Mouse (Mus musculus) hindbrain, postnatal 0 days (tissue): ENCODE results near the gene Krtap26-1. TPM values are rescaled to one million over a fixed set of nuclear protein-coding genes. Genes with fewer than 3 reads are reported as not detected.

Source experiments
- ATAC-seq: fragments of 200-750 bp; cut with Nextera tagmentation; 2 replicates; pipeline ENCODE4 v1.8.0; 2017; ENCODE audit warnings: mild to moderate bottlenecking, moderate TSS enrichment, moderate library complexity
- DNase-seq: peaks from one replicate; pipeline ENCODE4 v3.0.0-alpha.2; 2015; ENCODE audit warnings: low spot score
- H3K27ac ChIP-seq: fragments of 300-500 bp; sonication (generic); 2 replicates; pipeline ENCODE4 v1.5.1; 2014; ENCODE audit warnings: mild to moderate bottlenecking
- H3K27me3 ChIP-seq: fragments of 300-500 bp; sonication (generic); 2 replicates; pipeline ENCODE4 v1.6.1; 2014; ENCODE audit warnings: low read length, mixed read lengths; ENCODE audit not compliant: insufficient read depth
- H3K36me3 ChIP-seq: fragments of 300-500 bp; sonication (generic); 2 replicates; pipeline ENCODE4 v1.6.1; 2014; ENCODE audit warnings: low read length, mixed read lengths; ENCODE audit not compliant: insufficient read depth
- H3K4me1 ChIP-seq: fragments of 300-500 bp; sonication (generic); 2 replicates; pipeline ENCODE4 v1.6.1; 2014; ENCODE audit warnings: antibody characterized with exemption, low read length, mixed read lengths; ENCODE audit not compliant: insufficient read depth
- H3K4me2 ChIP-seq: fragments of 300-500 bp; sonication (generic); 2 replicates; pipeline ENCODE4 v1.6.1; 2014; ENCODE audit warnings: low read depth, mild to moderate bottlenecking, low read length, moderate library complexity, mixed read lengths
- H3K4me3 ChIP-seq: fragments of 300-500 bp; sonication (generic); 2 replicates; pipeline ENCODE4 v1.5.1; 2014; ENCODE audit warnings: low read length
- H3K9ac ChIP-seq: fragments of 300-500 bp; sonication (generic); replicated peaks from 2 replicates; pipeline ENCODE4 v1.6.1; 2014; ENCODE audit warnings: mild to moderate bottlenecking, low read length, moderate library complexity, mixed read lengths
- H3K9me3 ChIP-seq: fragments of 300-500 bp; sonication (generic); 2 replicates; pipeline ENCODE4 v1.6.1; 2016; ENCODE audit warnings: low read length, mixed read lengths
- CTCF ChIP-seq: IDR thresholded peaks from 2 replicates; pipeline ENCODE4 v1.5.1; 2016; ENCODE audit warnings: antibody characterized with exemption, control low read depth, low read depth
- WGBS: fragments of 180-500 bp; shearing (Covaris S2); extraction: QIAGEN DNeasy Blood & Tissue Kit; methylation state at CpG from one replicate; pipeline ENCODE4 v1.1.7; 2014; 5-methylcytosine and 5-hydroxymethylcytosine counted together
- polyA plus RNA-seq: library from polyadenylated mRNA; unstranded; fragments of >200 nt; fragmentation: Nextera tagmentation; extraction: Ambion mirVana; gene quantifications from 2 replicates; pipeline ENCODE4 v1.2.1, GENCODE M21; 2015
- total RNA-seq: library from RNA; depleted of rRNA; stranded (reverse); fragments of >200 nt; gene quantifications from 2 replicates; pipeline ENCODE4 v1.2.3, GENCODE M21; 2014

Gene Krtap26-1
- total and polyA plus RNA-seq, 2 experiments from 2014 or later = not detected

DNA sequence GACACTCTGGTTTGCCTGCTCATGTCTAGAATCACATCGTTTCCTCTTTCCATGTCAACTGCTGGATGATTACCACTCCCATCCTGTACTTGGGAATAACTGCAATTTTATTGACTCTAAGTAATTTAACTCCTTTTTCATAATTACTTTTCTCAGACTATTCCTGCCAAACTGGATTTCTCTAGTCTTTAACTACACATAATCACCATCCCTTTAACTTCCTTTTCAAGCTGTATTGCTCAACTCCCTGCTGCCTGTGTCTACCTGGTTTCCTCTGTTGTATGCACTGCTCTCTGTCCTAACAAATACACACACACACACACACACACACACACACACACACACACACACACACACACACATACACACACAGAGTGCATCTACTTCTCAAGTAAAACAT is 3.5 kb upstream of the Krtap26-1 start:
- Histone ChIP-seq H3K4me3 (no peak overlapping the region), H3K4me1 (no peaks in the 10 kb centered on the region), H3K27ac (no peak overlapping the region), H3K27me3 (no peaks in the 10 kb centered on the region), H3K36me3 (no peaks in the 10 kb centered on the region), H3K9ac (no peak overlapping the region), H3K9me3 (no peaks in the 10 kb centered on the region), H3K4me2 (no peak overlapping the region)
- no peak for DNase-seq
- TF ChIP-seq CTCF = no peak
- 88% methylated on average over 1 of the region's 1 CpGs for WGBS
- ATAC-seq = no peak

DNA sequence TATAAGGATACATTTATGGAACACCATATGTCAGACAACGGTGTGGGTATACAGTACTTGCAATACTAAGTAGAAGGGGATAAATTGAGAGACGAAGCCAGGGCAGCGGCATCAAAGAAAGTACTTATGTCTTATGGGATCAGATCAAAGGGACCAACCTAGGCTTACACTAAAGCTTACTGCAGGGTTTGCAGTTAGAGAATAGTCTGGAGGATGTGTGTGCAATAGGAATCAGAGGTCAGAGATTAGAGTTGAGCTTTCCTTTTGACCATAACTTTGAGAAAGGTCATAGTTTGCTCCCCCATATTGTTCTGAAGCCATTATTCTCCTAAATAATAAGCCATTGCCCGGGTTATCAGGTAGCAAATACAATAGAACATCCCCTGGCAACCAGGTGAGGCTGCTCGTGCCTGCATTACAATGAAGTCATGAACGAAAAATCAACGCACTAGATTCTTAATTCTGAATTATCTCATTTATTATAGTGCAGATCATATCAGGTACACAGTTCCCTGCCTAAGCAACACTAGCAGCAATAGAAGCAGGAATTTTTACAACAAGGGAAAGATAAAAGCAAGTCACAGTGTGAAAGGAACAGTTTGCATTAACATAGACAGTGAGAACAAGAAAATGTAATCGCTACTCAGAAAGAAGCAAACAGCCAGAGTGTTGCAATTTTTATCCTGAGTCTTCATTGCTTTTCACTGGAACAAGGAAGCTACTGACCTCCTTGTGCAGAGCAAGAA is 1.1 kb downstream of the Krtap26-1 start:
- no peaks in the 10 kb centered on the region for H3K4me1 ChIP-seq
- ATAC-seq = no peak
- no peak overlapping the region for H3K4me2 ChIP-seq
- no peaks in the 10 kb centered on the region for H3K27me3 ChIP-seq
- no peaks in the 10 kb centered on the region for H3K9me3 ChIP-seq
- no peak overlapping the region for H3K27ac ChIP-seq
- no peaks in the 10 kb centered on the region for H3K36me3 ChIP-seq
- no peak for TF ChIP-seq CTCF
- 82% methylated on average over 8 of the region's 8 CpGs for WGBS
- H3K9ac ChIP-seq = no peak overlapping the region
- H3K4me3 ChIP-seq = no peak overlapping the region
- DNase-seq = no peak

DNA sequence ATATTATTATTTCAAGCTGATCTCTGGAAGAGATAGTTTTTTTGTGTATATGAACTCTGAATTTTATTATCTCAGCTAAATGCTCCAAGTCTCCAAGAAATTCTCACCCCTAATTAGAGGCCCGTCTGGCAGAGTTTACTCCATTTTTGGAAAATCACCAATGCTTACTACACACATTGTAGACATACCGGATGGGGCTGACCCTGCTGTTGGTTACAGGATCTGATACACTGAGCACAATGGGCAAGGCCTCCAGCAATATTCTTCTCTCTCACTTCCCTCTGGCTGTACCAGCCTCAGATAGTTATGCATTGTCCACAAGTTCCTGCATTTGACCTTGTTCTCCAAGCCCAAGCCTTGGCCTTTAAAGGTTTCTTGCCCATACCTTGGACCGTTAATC is 7.5 kb downstream of the Krtap26-1 start:
- 70% methylated on average over 3 of the region's 3 CpGs for WGBS

DNA sequence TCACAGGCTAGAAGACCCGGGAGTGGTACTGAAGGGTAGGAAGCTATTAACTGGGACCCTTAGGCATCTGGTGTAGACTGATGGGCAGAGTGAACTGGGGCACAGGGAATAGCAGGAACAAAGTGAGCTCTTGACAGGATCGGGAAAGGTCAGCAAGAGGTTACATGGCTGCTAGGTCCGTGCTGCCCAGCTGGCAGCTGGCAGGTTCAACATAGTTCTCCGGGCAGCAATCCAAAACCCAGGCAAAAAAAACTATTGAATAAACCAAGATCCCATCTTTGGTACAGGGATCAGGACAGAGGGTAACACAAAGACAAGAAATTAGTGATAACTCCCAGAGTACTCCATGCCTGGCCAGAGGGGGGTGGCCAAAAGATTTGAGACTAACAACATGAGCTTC is 12.5 kb downstream of the Krtap26-1 start:
- peak; percentile 42 for DNase-seq
- ATAC-seq = 0 out of 2 replicates have a peak, but pooled peaks have one; percentile 40
- H3K36me3 ChIP-seq = no peaks in the 10 kb centered on the region
- no peaks in the 10 kb centered on the region for H3K9me3 ChIP-seq
- H3K4me2 ChIP-seq = no peak overlapping the region
- TF ChIP-seq CTCF = no peak
- H3K27me3 ChIP-seq = no peaks in the 10 kb centered on the region
- H3K4me3 ChIP-seq = no peak overlapping the region
- no peak overlapping the region for H3K27ac ChIP-seq
- no peaks in the 10 kb centered on the region for H3K4me1 ChIP-seq
- 42% methylated on average over 4 of the region's 4 CpGs for WGBS
- H3K9ac ChIP-seq = no peak overlapping the region

More for the DNA sequence above, 7.5 kb downstream of the Krtap26-1 start:
- no peaks in the 10 kb centered on the region for H3K9me3 ChIP-seq
- DNase-seq (no peak), ATAC-seq (no peak)
- H3K27me3 ChIP-seq = no peaks in the 10 kb centered on the region
- no peaks in the 10 kb centered on the region for H3K36me3 ChIP-seq
- no peak for TF ChIP-seq CTCF
- H3K4me3 ChIP-seq = no peak overlapping the region
- no peak overlapping the region for H3K9ac ChIP-seq
- H3K27ac ChIP-seq = no peak overlapping the region
- no peaks in the 10 kb centered on the region for H3K4me1 ChIP-seq
- H3K4me2 ChIP-seq = no peak overlapping the region

DNA sequence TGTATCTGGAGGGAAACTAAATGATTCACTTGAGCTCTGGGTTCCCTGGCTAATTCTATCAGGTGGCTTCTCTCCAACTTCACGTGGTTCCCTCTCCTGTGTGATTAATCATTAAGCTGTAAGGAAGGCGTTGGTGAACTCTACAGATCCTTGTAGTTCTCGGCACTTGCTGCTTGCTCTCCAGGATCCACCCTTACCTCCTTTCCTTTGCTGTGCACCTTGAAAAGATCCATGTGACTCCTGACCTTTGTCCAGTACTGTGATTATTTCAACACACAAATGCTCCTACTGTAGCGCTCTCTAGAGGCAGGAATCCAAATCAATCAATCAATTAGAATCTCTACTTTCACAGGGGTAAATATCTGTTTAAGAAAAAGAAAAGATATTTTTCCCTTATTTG is 16.1 kb downstream of the Krtap26-1 start:
- DNase-seq (no peak), ATAC-seq (no peak)
- no peaks in the 10 kb centered on the region for H3K9me3 ChIP-seq
- H3K4me1 ChIP-seq = no peaks in the 10 kb centered on the region
- no peak overlapping the region for H3K9ac ChIP-seq
- H3K27me3 ChIP-seq = no peaks in the 10 kb centered on the region
- no peak for TF ChIP-seq CTCF
- no peak overlapping the region for H3K4me3 ChIP-seq
- no peak overlapping the region for H3K4me2 ChIP-seq
- H3K36me3 ChIP-seq = no peaks in the 10 kb centered on the region
- H3K27ac ChIP-seq = no peak overlapping the region
- WGBS = 79% methylated on average over 4 of the region's 4 CpGs

DNA sequence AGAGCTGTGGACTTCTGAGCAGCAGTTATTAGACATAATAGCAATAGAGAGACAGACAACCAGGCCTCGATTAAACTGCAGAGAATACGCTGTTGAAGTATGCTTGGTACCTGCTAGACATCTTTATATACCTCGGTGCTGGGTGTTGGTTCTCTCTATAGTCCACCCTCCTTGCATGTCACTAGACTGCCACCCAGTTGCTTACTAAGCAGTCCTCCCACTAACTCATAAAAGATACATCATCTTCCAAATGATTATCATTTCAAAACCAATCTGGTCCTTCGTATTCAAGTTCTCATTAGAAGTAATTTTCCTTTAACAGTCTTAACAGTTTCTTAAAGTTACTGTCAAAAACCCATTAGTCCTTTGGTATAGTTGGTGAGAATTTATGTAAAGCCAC is 20.0 kb downstream of the Krtap26-1 start, which contains the start of gene 2310079G19Rik:
Gene 2310079G19Rik (minus strand): TSS at position 101 of the 400 bp plus-strand sequence.
- DNase-seq (no peak), ATAC-seq (no peak)
- TF ChIP-seq CTCF = no peak
- no peak within 1 kb of the TSS for H3K4me3 ChIP-seq
- H3K9me3 ChIP-seq = no peaks in the 10 kb centered on the region
- H3K9ac ChIP-seq = no peak within 1 kb of the TSS
- H3K27ac ChIP-seq = no peak within 1 kb of the TSS
- no peak within 1 kb of the TSS for H3K4me2 ChIP-seq
- H3K4me1 ChIP-seq = no peaks in the 10 kb centered on the region
- WGBS = 93% methylated on average over 4 of the region's 4 CpGs
- no peaks in the 10 kb centered on the region for H3K36me3 ChIP-seq
- no peaks in the 10 kb centered on the region for H3K27me3 ChIP-seq

DNA sequence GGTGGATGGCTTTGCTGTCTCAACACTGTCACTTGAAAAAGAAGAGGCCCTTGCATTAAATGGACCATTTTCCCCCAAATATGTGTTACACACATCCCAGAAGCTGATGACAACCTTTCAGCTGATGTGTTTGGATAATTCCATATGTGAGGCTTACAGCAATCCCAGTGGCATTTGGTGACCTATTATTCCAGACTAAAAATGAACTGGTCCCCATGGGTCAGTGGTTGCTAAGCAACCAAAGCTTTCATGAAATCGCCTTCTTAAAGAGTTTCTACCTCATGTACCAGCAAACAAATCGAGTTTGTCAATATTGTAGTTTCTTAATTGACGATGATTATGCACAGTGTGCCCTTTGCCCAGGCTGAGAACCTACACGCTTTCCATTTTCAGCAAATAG is 34.9 kb downstream of the Krtap26-1 start:
- Histone ChIP-seq H3K27me3 (no peaks in the 10 kb centered on the region), H3K4me3 (no peak overlapping the region), H3K4me2 (no peak overlapping the region), H3K36me3 (no peaks in the 10 kb centered on the region), H3K4me1 (no peaks in the 10 kb centered on the region), H3K27ac (no peak overlapping the region), H3K9me3 (no peaks in the 10 kb centered on the region), H3K9ac (no peak overlapping the region)
- DNase-seq (peak; percentile 39), ATAC-seq (no peak)
- 57% methylated on average over 4 of the region's 4 CpGs for WGBS
- TF ChIP-seq CTCF = no peak
